Mouse (Mus musculus) megakaryocyte-erythroid progenitor cell, adult 5-6 weeks (primary cell): ENCODE data around the gene A530084C06Rik. TPM values are rescaled to one million over a fixed set of nuclear protein-coding genes. Genes with fewer than 3 reads are reported as not detected.

Source experiments
- ATAC-seq: replicated peaks from 2 replicates; pipeline ENCODE4 v1.8.0; 2016; ENCODE audit warnings: mild to moderate bottlenecking, inconsistent platforms; ENCODE audit not compliant: severe bottlenecking, poor library complexity, low FRiP score, low TSS enrichment
- total RNA-seq, 2 experiments: library from RNA; stranded (forward) in 1 of 2; stranded (reverse) in 1 of 2; fragments of 200-1000, 215-1000 nt in 1 of 2; fragments of >200 nt in 1 of 2; fragmentation: Nextera tagmentation in 1 of 2; gene quantifications; 2 replicates each; pipeline ENCODE4 v1.2.3; 2014 to 2017

The A530084C06Rik gene
- total RNA-seq, 2 experiments from 2014 or later, result not detected

GRCm38 (mm10) chr13:31547204-31547603 lies 11.9 kb downstream of the A530084C06Rik start:
- no peak for ATAC-seq

GRCm38 (mm10) chr13:31546784-31547183 lies 12.3 kb downstream of the A530084C06Rik start:
- ATAC-seq, result no peak

GRCm38 (mm10) chr13:31543021-31543420 lies 16.1 kb downstream of the A530084C06Rik start:
- ATAC-seq, result no peak

GRCm38 (mm10) chr13:31534726-31535125 lies 24.4 kb downstream of the A530084C06Rik start:
- no peak for ATAC-seq

- no peak for ATAC-seq
Observed at GRCm38 (mm10) chr13:31531651-31532061, 27.5 kb downstream of the A530084C06Rik start.

GRCm38 (mm10) chr13:31531186-31531585 lies 27.9 kb downstream of the A530084C06Rik start:
- no peak for ATAC-seq

GRCm38 (mm10) chr13:31524976-31525375 lies 34.2 kb downstream of the A530084C06Rik start:
- no peak for ATAC-seq

GRCm38 (mm10) chr13:31518971-31519370 lies 40.2 kb downstream of the A530084C06Rik start:
- ATAC-seq, result no peak

GRCm38 (mm10) chr13:31518411-31518886 lies 40.7 kb downstream of the A530084C06Rik start:
- no peak for ATAC-seq

- ATAC-seq, result no peak
Observed at GRCm38 (mm10) chr13:31515261-31515660, 43.9 kb downstream of the A530084C06Rik start.

GRCm38 (mm10) chr13:31506494-31507167 lies 52.5 kb downstream of the A530084C06Rik start:
- no peak for ATAC-seq

Other genes starting within 250 kb of the A530084C06Rik start
- not detected in 2 replicates for gene Foxq1, start 3.2 kb downstream of the A530084C06Rik start, total RNA-seq (2014; fragmentation: Nextera tagmentation)
- gene Foxq1, start 3.2 kb downstream of the A530084C06Rik start, total RNA-seq (2017), result not detected in 2 replicates
- gene Foxf2, start 66.5 kb upstream of the A530084C06Rik start, total RNA-seq (2014; fragmentation: Nextera tagmentation), result not detected in 2 replicates
- gene Foxf2, start 66.5 kb upstream of the A530084C06Rik start, total RNA-seq (2017), result not detected in 2 replicates
- not detected in 2 replicates for gene Foxc1, start 247.3 kb upstream of the A530084C06Rik start, total RNA-seq (2014; fragmentation: Nextera tagmentation)
- not detected in 2 replicates for gene Foxc1, start 247.3 kb upstream of the A530084C06Rik start, total RNA-seq (2017)